Mouse (Mus musculus): Measurements from ENCODE around the gene Grxcr1.

- TF ChIP-seq CTCF (IDR thresholded peaks at IDR 0.05; ENCODE audit: borderline replicate concordance, insufficient read depth, low read length) (no peak), POLR2A (IDR thresholded peaks at IDR 0.05; ENCODE audit: low read depth, low read length) (no peak)
Observed at GRCm38 (mm10) chr5:68020870-68021269, 10.8 kb upstream of the Grxcr1 start.

Measured in embryonic fibroblast, embryonic 13.5 days (primary cell).